Mouse (Mus musculus) myocyte (in vitro differentiated cells): ENCODE measurements at regions not wholly inside any gene's neighbourhood (a gene's known extent, or its start where the extent isn't known, plus 50 kb on each side); places are given as distances from the start of the nearest gene placed in this dataset.

ENCODE experiments used
- H3K27me3 ChIP-seq: one replicate; pipeline ENCODE4 v1.6.1; 2011; ENCODE audit not compliant: control insufficient read depth, insufficient read depth, insufficient read length
- H3K36me3 ChIP-seq: one replicate; pipeline ENCODE4 v1.6.1; 2011; ENCODE audit not compliant: control insufficient read depth, insufficient read depth
- H3K4me2 ChIP-seq: one replicate; pipeline ENCODE4 v1.6.1; 2011; ENCODE audit warnings: low read depth, control low read depth
- H3K4me3 ChIP-seq: one replicate; pipeline ENCODE4 v1.5.1; 2011; ENCODE audit warnings: mild to moderate bottlenecking, control low read depth, moderate library complexity
- H3K79me2 ChIP-seq: one replicate; pipeline ENCODE4 v1.6.1; 2011; ENCODE audit not compliant: control insufficient read depth, insufficient read depth
- H3ac ChIP-seq: one replicate; pipeline ENCODE4 v1.6.1; 2011; ENCODE audit not compliant: control insufficient read depth, insufficient read length
- CEBPB ChIP-seq: IDR thresholded peaks from 2 replicates; pipeline ENCODE4 v1.6.1; 2011; ENCODE audit warnings: mild to moderate bottlenecking, moderate library complexity; ENCODE audit not compliant: poor library complexity, insufficient read depth, severe bottlenecking
- E2F4 ChIP-seq: IDR thresholded peaks from one replicate; pipeline ENCODE4 v1.6.1; 2011; ENCODE audit warnings: mild to moderate bottlenecking, control low read depth, moderate library complexity; ENCODE audit not compliant: insufficient read depth
- MAX ChIP-seq: IDR thresholded peaks from one replicate; pipeline ENCODE4 v1.6.1; 2011; ENCODE audit warnings: low read depth, mild to moderate bottlenecking, control low read depth
- MYOD1 ChIP-seq, 3 experiments: IDR thresholded peaks; one replicate each; pipeline ENCODE4 v1.6.1; 2011; ENCODE audit warnings: control low read depth in 2 of 3, low read depth in 2 of 3, mild to moderate bottlenecking in 2 of 3, moderate library complexity in 1 of 3; ENCODE audit not compliant: insufficient read length in 2 of 3, control insufficient read depth in 1 of 3
- MYOG ChIP-seq, 3 experiments: IDR thresholded peaks; one replicate each; pipeline ENCODE4 v1.6.1; 2011; ENCODE audit warnings: control low read depth in 2 of 3, low read depth in 2 of 3, mild to moderate bottlenecking in 2 of 3; ENCODE audit not compliant: insufficient read length in 2 of 3, control insufficient read depth in 1 of 3, insufficient read depth in 1 of 3
- POLR2A ChIP-seq: IDR thresholded peaks from one replicate; pipeline ENCODE4 v1.6.1; 2011; ENCODE audit warnings: low read depth, mild to moderate bottlenecking, control low read depth, moderate library complexity; ENCODE audit not compliant: insufficient read length
- POLR2AphosphoS2 ChIP-seq: IDR thresholded peaks from one replicate; pipeline ENCODE4 v1.6.1; 2011; ENCODE audit warnings: low read depth, control low read depth; ENCODE audit not compliant: insufficient read length
- REST ChIP-seq: IDR thresholded peaks from one replicate; pipeline ENCODE4 v1.6.1; 2011; ENCODE audit warnings: mild to moderate bottlenecking, control low read depth, moderate library complexity; ENCODE audit not compliant: insufficient read depth, insufficient read length
- SRF ChIP-seq: IDR thresholded peaks from one replicate; pipeline ENCODE4 v1.6.1; 2011; ENCODE audit warnings: low read depth; ENCODE audit not compliant: control insufficient read depth, insufficient read length
- TCF12 ChIP-seq: IDR thresholded peaks from one replicate; pipeline ENCODE4 v1.6.1; 2011; ENCODE audit warnings: mild to moderate bottlenecking, control low read depth; ENCODE audit not compliant: poor library complexity, insufficient read depth, severe bottlenecking
- TCF3 ChIP-seq: IDR thresholded peaks from one replicate; pipeline ENCODE4 v1.6.1; 2011; ENCODE audit warnings: low read depth, control low read depth; ENCODE audit not compliant: insufficient read length
- USF1 ChIP-seq: IDR thresholded peaks from one replicate; pipeline ENCODE4 v1.6.1; 2011; ENCODE audit warnings: low read depth, mild to moderate bottlenecking, control low read depth, moderate library complexity

DNA sequence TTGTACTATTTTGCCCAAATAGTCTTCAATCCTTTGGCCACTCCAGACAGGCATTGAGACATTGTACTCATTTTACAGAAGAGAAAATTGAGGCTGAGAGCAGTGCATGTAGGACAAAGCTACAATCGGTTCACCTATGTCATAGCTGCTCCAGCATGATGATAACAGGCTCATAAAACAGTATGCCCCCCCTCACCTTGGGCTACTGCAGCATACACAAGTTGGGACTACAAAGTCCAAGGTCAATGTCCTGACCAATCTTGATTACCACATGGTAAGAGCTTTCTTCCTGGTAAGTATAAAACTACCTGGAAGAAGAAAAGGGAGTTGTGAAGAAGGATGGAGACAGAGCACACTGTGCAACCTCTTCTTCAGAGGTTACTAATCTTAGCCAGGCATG lies 416.4 kb downstream of the Efnb2 start:
- Histone ChIP-seq H3ac (no peak overlapping the region), H3K4me2 (no peak overlapping the region), H3K4me3 (no peak overlapping the region), H3K79me2 (no peaks in the 10 kb centered on the region), H3K27me3 (no peaks in the 10 kb centered on the region), H3K36me3 (no peaks in the 10 kb centered on the region)
- no peak for TF ChIP-seq POLR2A
- TF ChIP-seq CEBPB: no peak

- H3K36me3 ChIP-seq: no peaks in the 10 kb centered on the region
- no peak overlapping the region for H3ac ChIP-seq
- H3K27me3 ChIP-seq: no peaks in the 10 kb centered on the region
- no peaks in the 10 kb centered on the region for H3K79me2 ChIP-seq
- TF ChIP-seq REST (no peak), USF1 (no peak), SRF (no peak), MYOG (IDR thresholded peaks at IDR 0.05; ENCODE audit: control insufficient read depth in 1 of 3, insufficient read depth in 1 of 3, insufficient read length in 2 of 3, low read depth in 2 of 3) (no peak), TCF3 (no peak), MYOD1 (IDR thresholded peaks at IDR 0.05; ENCODE audit: control insufficient read depth in 1 of 3, insufficient read length in 2 of 3, low read depth in 2 of 3) (no peak), E2F4 (no peak), CEBPB (no peak), MAX (no peak), POLR2AphosphoS2 (no peak), POLR2A (no peak), TCF12 (no peak)
- H3K4me2 ChIP-seq: no peak overlapping the region
- no peak overlapping the region for H3K4me3 ChIP-seq
These were observed 419.1 kb downstream of the Efnb2 start for GRCm38 (mm10) chr8:8241755-8242501.

DNA sequence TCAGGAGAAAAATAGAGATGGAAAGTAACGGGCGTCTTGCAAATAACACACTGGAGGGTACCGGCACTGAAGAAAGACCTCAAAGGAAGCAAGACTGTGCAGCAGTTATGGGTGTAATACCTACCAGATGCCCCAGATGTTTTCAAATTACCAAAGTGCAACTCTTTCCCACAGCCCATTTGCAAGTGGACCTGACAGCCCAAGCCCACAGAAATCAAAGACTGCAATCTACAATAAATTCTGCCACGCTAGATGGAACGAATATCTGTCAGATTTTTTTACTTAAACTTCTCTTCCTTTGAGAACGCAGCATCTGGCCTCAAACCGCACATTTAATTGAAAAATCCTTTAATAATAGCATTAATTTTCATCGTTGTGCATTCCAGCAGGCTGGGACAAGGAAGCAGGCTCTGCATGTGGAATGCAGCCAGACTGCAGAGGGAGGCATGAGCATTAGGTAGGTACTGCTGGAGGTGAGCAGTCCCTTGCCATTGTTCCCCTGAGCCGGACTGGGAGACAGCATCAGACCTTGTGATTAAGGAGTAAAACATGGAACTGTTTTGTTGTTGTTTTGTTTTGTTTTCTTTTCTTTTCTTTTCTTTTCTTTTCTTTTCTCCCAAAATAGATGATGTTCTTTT lies 419.9 kb downstream of the Efnb2 start:
- H3K27me3 ChIP-seq: no peaks in the 10 kb centered on the region
- no peaks in the 10 kb centered on the region for H3K36me3 ChIP-seq
- TF ChIP-seq TCF12 (no peak), POLR2A (no peak), POLR2AphosphoS2 (no peak), MYOD1 (IDR thresholded peaks at IDR 0.05; ENCODE audit: control insufficient read depth in 1 of 3, insufficient read length in 2 of 3, low read depth in 2 of 3) (no peak), USF1 (no peak), MAX (no peak), REST (no peak), MYOG (IDR thresholded peaks at IDR 0.05; ENCODE audit: control insufficient read depth in 1 of 3, insufficient read depth in 1 of 3, insufficient read length in 2 of 3, low read depth in 2 of 3) (no peak), CEBPB (no peak), E2F4 (no peak), SRF (no peak), TCF3 (no peak)
- H3K4me2 ChIP-seq: no peak overlapping the region
- H3K4me3 ChIP-seq: no peak overlapping the region
- no peak overlapping the region for H3ac ChIP-seq
- no peaks in the 10 kb centered on the region for H3K79me2 ChIP-seq

- Histone ChIP-seq H3K79me2 (no peaks in the 10 kb centered on the region), H3ac (no peak overlapping the region), H3K4me2 (no peak overlapping the region), H3K36me3 (no peaks in the 10 kb centered on the region), H3K27me3 (no peaks in the 10 kb centered on the region), H3K4me3 (no peak overlapping the region)
- TF ChIP-seq MYOG (IDR thresholded peaks at IDR 0.05; ENCODE audit: control insufficient read depth in 1 of 3, insufficient read depth in 1 of 3, insufficient read length in 2 of 3, low read depth in 2 of 3) (no peak), REST (no peak), TCF12 (no peak), SRF (no peak), E2F4 (no peak), MAX (no peak), USF1 (no peak), TCF3 (no peak), POLR2AphosphoS2 (no peak), CEBPB (no peak), POLR2A (no peak), MYOD1 (IDR thresholded peaks at IDR 0.05; ENCODE audit: control insufficient read depth in 1 of 3, insufficient read length in 2 of 3, low read depth in 2 of 3) (no peak)
These were observed 421.6 kb downstream of the Efnb2 start for GRCm38 (mm10) chr8:8239489-8239888.

GRCm38 (mm10) chr8:8238051-8238450 lies 423.0 kb downstream of the Efnb2 start:
- Histone ChIP-seq H3K27me3 (no peaks in the 10 kb centered on the region), H3K4me2 (no peak overlapping the region), H3K79me2 (no peaks in the 10 kb centered on the region), H3K4me3 (no peak overlapping the region), H3K36me3 (no peaks in the 10 kb centered on the region), H3ac (no peak overlapping the region)
- TF ChIP-seq E2F4 (no peak), CEBPB (no peak), REST (no peak), POLR2A (no peak), USF1 (no peak), MYOD1 (IDR thresholded peaks at IDR 0.05; ENCODE audit: control insufficient read depth in 1 of 3, insufficient read length in 2 of 3, low read depth in 2 of 3) (no peak), SRF (no peak), MYOG (IDR thresholded peaks at IDR 0.05; ENCODE audit: control insufficient read depth in 1 of 3, insufficient read depth in 1 of 3, insufficient read length in 2 of 3, low read depth in 2 of 3) (no peak), TCF3 (no peak), MAX (no peak), TCF12 (no peak), POLR2AphosphoS2 (no peak)
